Mouse (Mus musculus): ENCODE data around the gene Thpo. TPM values are rescaled to one million over a fixed set of nuclear protein-coding genes. Genes with fewer than 3 reads are reported as not detected.

The Thpo gene
- polyA plus RNA-seq, 1 experiment: 15.8 TPM

- peak in 1 of 2 experiments; percentile 14 for DNase-seq
- H3K4me3 ChIP-seq (replicated peaks; ENCODE audit: insufficient read depth, low read depth, low read length): no peak overlapping the region
- TF ChIP-seq CTCF (IDR thresholded peaks at IDR 0.05; ENCODE audit: borderline replicate concordance, insufficient read depth, low read depth, low read length): peak; percentile 40
- no peak for TF ChIP-seq POLR2A (IDR thresholded peaks at IDR 0.05; ENCODE audit: borderline replicate concordance, insufficient read depth, low read length)
- H3K4me1 ChIP-seq (ENCODE audit: control insufficient read depth, insufficient read depth, low read length): no peaks in the 10 kb centered on the region
- no peak overlapping the region for H3K27ac ChIP-seq (ENCODE audit: insufficient read depth, low read length)
- WGBS: 35% methylated on average over 5 of the region's 5 CpGs
- H3K27me3 ChIP-seq (ENCODE audit: control insufficient read depth, insufficient read depth, low read length): no peaks in the 10 kb centered on the region
Observed at GRCm38 (mm10) chr16:20724338-20724748, 10.0 kb downstream of the Thpo start.

GRCm38 (mm10) chr16:20723247-20723646, 11.1 kb downstream of the Thpo start:
- H3K27me3 ChIP-seq (ENCODE audit: control insufficient read depth, insufficient read depth, low read length): no peaks in the 10 kb centered on the region
- 77% methylated on average over 4 of the region's 4 CpGs for WGBS
- no peak for TF ChIP-seq CTCF (IDR thresholded peaks at IDR 0.05; ENCODE audit: borderline replicate concordance, insufficient read depth, low read depth, low read length)
- no peak for TF ChIP-seq POLR2A (IDR thresholded peaks at IDR 0.05; ENCODE audit: borderline replicate concordance, insufficient read depth, low read length)
- H3K4me1 ChIP-seq (ENCODE audit: control insufficient read depth, insufficient read depth, low read length): no peaks in the 10 kb centered on the region
- no peak overlapping the region for H3K4me3 ChIP-seq (replicated peaks; ENCODE audit: insufficient read depth, low read depth, low read length)
- DNase-seq: no peak
- H3K27ac ChIP-seq (ENCODE audit: insufficient read depth, low read length): no peak overlapping the region

GRCm38 (mm10) chr16:20722736-20723135, 11.6 kb downstream of the Thpo start:
- TF ChIP-seq POLR2A (IDR thresholded peaks at IDR 0.05; ENCODE audit: borderline replicate concordance, insufficient read depth, low read length) (no peak), CTCF (IDR thresholded peaks at IDR 0.05; ENCODE audit: borderline replicate concordance, insufficient read depth, low read depth, low read length) (no peak)
- H3K4me1 ChIP-seq (ENCODE audit: control insufficient read depth, insufficient read depth, low read length): no peaks in the 10 kb centered on the region
- no peak overlapping the region for H3K27ac ChIP-seq (ENCODE audit: insufficient read depth, low read length)
- no peak for DNase-seq
- H3K27me3 ChIP-seq (ENCODE audit: control insufficient read depth, insufficient read depth, low read length): no peaks in the 10 kb centered on the region
- WGBS: 87% methylated on average over 4 of the region's 4 CpGs
- H3K4me3 ChIP-seq (replicated peaks; ENCODE audit: insufficient read depth, low read depth, low read length): no peak overlapping the region

GRCm38 (mm10) chr16:20721808-20722207, 12.5 kb downstream of the Thpo start:
- no peak for DNase-seq
- no peak overlapping the region for H3K4me3 ChIP-seq (replicated peaks; ENCODE audit: insufficient read depth, low read depth, low read length)
- H3K27me3 ChIP-seq (ENCODE audit: control insufficient read depth, insufficient read depth, low read length): no peaks in the 10 kb centered on the region
- 88% methylated on average over 10 of the region's 10 CpGs for WGBS
- H3K4me1 ChIP-seq (ENCODE audit: control insufficient read depth, insufficient read depth, low read length): 0 out of 2 replicates have a peak, but pooled peaks cover 2% of the 10 kb centered on the region
- H3K27ac ChIP-seq (ENCODE audit: insufficient read depth, low read length): no peak overlapping the region
- no peak for TF ChIP-seq POLR2A (IDR thresholded peaks at IDR 0.05; ENCODE audit: borderline replicate concordance, insufficient read depth, low read length)
- no peak for TF ChIP-seq CTCF (IDR thresholded peaks at IDR 0.05; ENCODE audit: borderline replicate concordance, insufficient read depth, low read depth, low read length)

GRCm38 (mm10) chr16:20717978-20718670, 16.2 kb downstream of the Thpo start:
- Histone ChIP-seq H3K27ac (ENCODE audit: insufficient read depth, low read length) (no peak overlapping the region), H3K4me3 (replicated peaks; ENCODE audit: insufficient read depth, low read depth, low read length) (peak overlapping the region; percentile 85), H3K4me1 (ENCODE audit: control insufficient read depth, insufficient read depth, low read length) (peaks cover 13% of the 10 kb centered on the region), H3K27me3 (ENCODE audit: control insufficient read depth, insufficient read depth, low read length) (no peaks in the 10 kb centered on the region)
- 1% methylated on average over 18 of the region's 18 CpGs for WGBS
- TF ChIP-seq CTCF (IDR thresholded peaks at IDR 0.05; ENCODE audit: borderline replicate concordance, insufficient read depth, low read depth, low read length) (no peak), POLR2A (IDR thresholded peaks at IDR 0.05; ENCODE audit: borderline replicate concordance, insufficient read depth, low read length) (no peak)
- DNase-seq: peak in 1 of 2 experiments; percentile 9

- WGBS: under 1% methylated on average over 62 of the region's 62 CpGs
- peak; percentile 97 for DNase-seq
- Histone ChIP-seq H3K27ac (ENCODE audit: insufficient read depth, low read length) (peak within 1 kb of the TSS; percentile 65), H3K4me3 (replicated peaks; ENCODE audit: insufficient read depth, low read depth, low read length) (peak within 1 kb of the TSS; percentile 85), H3K4me1 (ENCODE audit: control insufficient read depth, insufficient read depth, low read length) (peaks cover 17% of the 10 kb centered on the region), H3K27me3 (ENCODE audit: control insufficient read depth, insufficient read depth, low read length) (no peaks in the 10 kb centered on the region)
- TF ChIP-seq CTCF (IDR thresholded peaks at IDR 0.05; ENCODE audit: borderline replicate concordance, insufficient read depth, low read depth, low read length) (peak; percentile 60; the same call in 1 of the 2 replicates), POLR2A (IDR thresholded peaks at IDR 0.05; ENCODE audit: borderline replicate concordance, insufficient read depth, low read length) (peak; percentile 54; the same call in 1 of the 2 replicates)
Observed at GRCm38 (mm10) chr16:20717181-20717977, 16.9 kb downstream of the Thpo start, which contains the start of the genes Polr2h and Clcn2. Gene Polr2h (plus strand): TSS chr16:20717665. Gene Clcn2 (minus strand): TSS chr16:20717746.

- Histone ChIP-seq H3K4me3 (replicated peaks; ENCODE audit: insufficient read depth, low read depth, low read length) (peak overlapping the region; percentile 85), H3K27me3 (ENCODE audit: control insufficient read depth, insufficient read depth, low read length) (no peaks in the 10 kb centered on the region), H3K27ac (ENCODE audit: insufficient read depth, low read length) (peak overlapping the region; percentile 65), H3K4me1 (ENCODE audit: control insufficient read depth, insufficient read depth, low read length) (peaks cover 17% of the 10 kb centered on the region)
- DNase-seq: no peak
- 1% methylated on average over 8 of the region's 8 CpGs for WGBS
- TF ChIP-seq CTCF (IDR thresholded peaks at IDR 0.05; ENCODE audit: borderline replicate concordance, insufficient read depth, low read depth, low read length) (no peak), POLR2A (IDR thresholded peaks at IDR 0.05; ENCODE audit: borderline replicate concordance, insufficient read depth, low read length) (no peak)
Observed at GRCm38 (mm10) chr16:20716841-20717180, 17.5 kb downstream of the Thpo start.
